Mouse (Mus musculus): Measurements from ENCODE around the gene Abcd1. TPM values are rescaled to one million over a fixed set of nuclear protein-coding genes. Genes with fewer than 3 reads are reported as not detected.
A peak's percentile ranks its signal among the peaks of the same experiment; 100 is the strongest.
"Not testable (repeated sequence)": the region's sequence is repeated elsewhere in the genome, so short reads cannot be mapped to it uniquely, and the experiment has no call there.

Abcd1 gene
- polyA plus RNA-seq, 1 experiment, result 14.9 TPM

GRCm38 (mm10) chrX:73739151-73739550, 22.8 kb downstream of the Abcd1 start:
- no peak overlapping the region for H3ac ChIP-seq (ENCODE audit: control insufficient read depth, insufficient read length)
- no peaks in the 10 kb centered on the region for H3K79me2 ChIP-seq (ENCODE audit: control insufficient read depth, insufficient read depth)
- H3K4me3 ChIP-seq, result no peak overlapping the region
- no peaks in the 10 kb centered on the region for H3K36me3 ChIP-seq (ENCODE audit: control insufficient read depth, insufficient read depth)
- no peak overlapping the region for H3K4me2 ChIP-seq (ENCODE audit: low read depth)
- TF ChIP-seq MYOD1 (IDR thresholded peaks at IDR 0.05; ENCODE audit: control insufficient read depth in 1 of 3, insufficient read length in 2 of 3, low read depth in 2 of 3) (no peak), USF1 (IDR thresholded peaks at IDR 0.05; ENCODE audit: low read depth) (no peak), SRF (IDR thresholded peaks at IDR 0.05; ENCODE audit: control insufficient read depth, insufficient read length, low read depth) (no peak), TCF3 (IDR thresholded peaks at IDR 0.05; ENCODE audit: insufficient read length, low read depth) (no peak), TCF12 (IDR thresholded peaks at IDR 0.05; ENCODE audit: insufficient read depth, poor library complexity, severe bottlenecking) (no peak), POLR2AphosphoS2 (IDR thresholded peaks at IDR 0.05; ENCODE audit: insufficient read length, low read depth) (no peak)
- H3K27me3 ChIP-seq (ENCODE audit: control insufficient read depth, insufficient read depth, insufficient read length), result no peaks in the 10 kb centered on the region

- not testable (repeated sequence) for H3K36me3 ChIP-seq (ENCODE audit: control insufficient read depth, insufficient read depth); H3K4me2 ChIP-seq (ENCODE audit: low read depth); H3K4me3 ChIP-seq; H3ac ChIP-seq (ENCODE audit: control insufficient read depth, insufficient read length); H3K79me2 ChIP-seq (ENCODE audit: control insufficient read depth, insufficient read depth); H3K27me3 ChIP-seq (ENCODE audit: control insufficient read depth, insufficient read depth, insufficient read length)
Measured at GRCm38 (mm10) chrX:73739841-73740240, 23.4 kb downstream of the Abcd1 start.

- no peaks in the 10 kb centered on the region for H3K79me2 ChIP-seq (ENCODE audit: control insufficient read depth, insufficient read depth)
- H3ac ChIP-seq (ENCODE audit: control insufficient read depth, insufficient read length), result no peak overlapping the region
- H3K4me2 ChIP-seq (ENCODE audit: low read depth), result no peak overlapping the region
- H3K4me3 ChIP-seq, result no peak overlapping the region
- H3K27me3 ChIP-seq (ENCODE audit: control insufficient read depth, insufficient read depth, insufficient read length), result no peaks in the 10 kb centered on the region
- TF ChIP-seq REST (IDR thresholded peaks at IDR 0.05; ENCODE audit: insufficient read depth, insufficient read length) (no peak), MAX (IDR thresholded peaks at IDR 0.05; ENCODE audit: low read depth) (no peak)
- H3K36me3 ChIP-seq (ENCODE audit: control insufficient read depth, insufficient read depth), result no peaks in the 10 kb centered on the region
Measured at GRCm38 (mm10) chrX:73744774-73745481, 28.5 kb downstream of the Abcd1 start.

GRCm38 (mm10) chrX:73748977-73749376, 32.6 kb downstream of the Abcd1 start:
- Histone ChIP-seq H3K4me3 (no peak overlapping the region), H3K27me3 (ENCODE audit: control insufficient read depth, insufficient read depth, insufficient read length) (no peaks in the 10 kb centered on the region), H3K36me3 (ENCODE audit: control insufficient read depth, insufficient read depth) (no peaks in the 10 kb centered on the region), H3K79me2 (ENCODE audit: control insufficient read depth, insufficient read depth) (no peaks in the 10 kb centered on the region), H3ac (ENCODE audit: control insufficient read depth, insufficient read length) (no peak overlapping the region), H3K4me2 (ENCODE audit: low read depth) (no peak overlapping the region)
- TF ChIP-seq TCF12 (IDR thresholded peaks at IDR 0.05; ENCODE audit: insufficient read depth, poor library complexity, severe bottlenecking), result no peak
- TF ChIP-seq TCF3 (IDR thresholded peaks at IDR 0.05; ENCODE audit: insufficient read length, low read depth), result no peak

DNA sequence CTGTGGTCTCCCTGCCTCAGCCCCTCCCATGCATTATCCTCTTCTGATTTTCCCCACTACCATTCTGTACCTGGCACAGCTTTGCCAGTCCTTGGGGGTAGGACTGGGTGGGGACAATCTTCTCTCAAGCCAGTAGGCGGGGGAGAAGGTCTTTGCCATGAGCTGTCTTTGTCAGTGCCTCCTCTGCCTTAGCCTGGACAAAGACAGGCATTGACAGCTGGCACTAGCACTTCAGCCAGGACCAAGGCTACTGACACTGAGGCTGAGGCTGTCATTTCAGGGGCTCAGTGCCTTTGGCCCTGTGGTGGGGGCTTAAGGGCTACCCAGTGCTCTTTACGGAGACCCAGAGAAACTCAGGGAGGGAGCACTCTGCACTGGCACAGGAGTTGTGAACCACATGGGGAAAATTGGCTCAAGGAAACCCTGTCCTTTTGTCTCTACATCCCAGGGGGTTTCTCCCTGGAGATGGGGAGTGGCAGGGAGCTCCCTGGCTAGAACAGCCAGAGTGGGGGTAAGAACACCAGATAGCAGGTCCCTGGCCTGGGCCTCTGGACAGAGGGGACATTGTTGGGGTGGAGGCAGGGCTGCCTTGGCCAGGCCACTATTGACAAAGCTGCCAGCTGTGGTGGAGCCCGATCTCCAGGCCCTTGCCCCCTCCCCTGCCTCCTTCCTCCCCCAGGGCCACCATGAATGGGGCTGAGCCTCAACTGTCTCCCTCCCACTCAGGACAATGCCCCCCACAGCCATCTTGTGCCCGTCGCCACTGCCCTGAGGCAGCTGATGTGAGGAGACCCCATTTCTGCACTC, 40.1 kb downstream of the Abcd1 start, which contains the start of gene Plxnb3:
TSS of gene Plxnb3 (plus strand) at position 757 of the 807 bp plus-strand sequence.
- H3ac ChIP-seq (ENCODE audit: control insufficient read depth, insufficient read length), result no peak within 1 kb of the TSS
- no peaks in the 10 kb centered on the region for H3K36me3 ChIP-seq (ENCODE audit: control insufficient read depth, insufficient read depth)
- H3K27me3 ChIP-seq (ENCODE audit: control insufficient read depth, insufficient read depth, insufficient read length), result no peaks in the 10 kb centered on the region
- TF ChIP-seq MYOG (IDR thresholded peaks at IDR 0.05; ENCODE audit: control insufficient read depth in 1 of 3, insufficient read depth in 1 of 3, insufficient read length in 2 of 3, low read depth in 2 of 3), result peak in 1 of 3 experiments; percentile 47
- no peak for TF ChIP-seq SRF (IDR thresholded peaks at IDR 0.05; ENCODE audit: control insufficient read depth, insufficient read length, low read depth)
- no peak for TF ChIP-seq MAX (IDR thresholded peaks at IDR 0.05; ENCODE audit: low read depth)
- peak; percentile 48 to 94 (median 83) for TF ChIP-seq MYOD1 (IDR thresholded peaks at IDR 0.05; ENCODE audit: control insufficient read depth in 1 of 3, insufficient read length in 2 of 3, low read depth in 2 of 3)
- no peak within 1 kb of the TSS for H3K4me2 ChIP-seq (ENCODE audit: low read depth)
- H3K4me3 ChIP-seq, result no peak within 1 kb of the TSS
- H3K79me2 ChIP-seq (ENCODE audit: control insufficient read depth, insufficient read depth), result no peaks in the 10 kb centered on the region

DNA sequence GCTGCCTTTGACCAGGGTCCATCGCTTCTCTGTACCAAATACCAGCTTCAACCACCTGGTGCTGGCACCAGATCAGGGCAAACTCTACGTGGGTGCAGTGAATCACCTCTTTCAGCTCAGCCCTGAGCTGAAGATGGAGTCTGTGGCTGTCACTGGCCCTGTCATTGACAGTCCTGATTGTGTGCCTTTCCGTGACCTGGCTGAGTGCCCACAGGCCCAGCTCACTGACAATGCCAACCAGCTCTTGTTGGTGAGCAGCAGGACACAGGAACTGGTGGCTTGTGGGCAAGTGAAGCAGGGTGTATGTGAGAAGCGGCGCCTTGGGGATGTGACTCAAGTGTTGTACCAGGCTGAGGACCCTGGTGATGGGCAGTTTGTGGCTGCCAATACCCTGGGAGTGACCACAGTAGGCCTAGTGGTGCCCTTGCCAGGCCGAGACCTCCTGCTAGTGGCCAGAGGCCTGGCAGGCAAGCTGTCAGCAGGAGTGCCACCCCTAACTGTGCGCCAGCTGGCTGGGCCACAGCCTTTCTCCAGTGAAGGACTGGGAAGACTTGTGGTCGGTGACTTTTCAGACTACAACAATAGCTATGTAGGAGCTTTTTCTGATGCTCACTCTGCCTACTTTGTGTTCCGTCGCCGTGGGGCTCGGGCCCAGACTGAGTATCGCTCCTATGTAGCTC, 42.4 kb downstream of the Abcd1 start:
- TF ChIP-seq E2F4 (IDR thresholded peaks at IDR 0.05; ENCODE audit: insufficient read depth) (no peak), MYOG (IDR thresholded peaks at IDR 0.05; ENCODE audit: control insufficient read depth in 1 of 3, insufficient read depth in 1 of 3, insufficient read length in 2 of 3, low read depth in 2 of 3) (no peak)
- Histone ChIP-seq H3ac (ENCODE audit: control insufficient read depth, insufficient read length) (no peak overlapping the region), H3K4me3 (no peak overlapping the region)

More for the DNA sequence above, 42.4 kb downstream of the Abcd1 start:
- Histone ChIP-seq H3K36me3 (ENCODE audit: control insufficient read depth, insufficient read depth) (no peaks in the 10 kb centered on the region), H3K4me2 (ENCODE audit: low read depth) (no peak overlapping the region), H3K27me3 (ENCODE audit: control insufficient read depth, insufficient read depth, insufficient read length) (no peaks in the 10 kb centered on the region), H3K79me2 (ENCODE audit: control insufficient read depth, insufficient read depth) (no peaks in the 10 kb centered on the region)
